Mouse (Mus musculus): ENCODE results near the gene Itpkc.
A peak's percentile ranks its signal among the peaks of the same experiment; 100 is the strongest.

The Itpkc gene

DNA sequence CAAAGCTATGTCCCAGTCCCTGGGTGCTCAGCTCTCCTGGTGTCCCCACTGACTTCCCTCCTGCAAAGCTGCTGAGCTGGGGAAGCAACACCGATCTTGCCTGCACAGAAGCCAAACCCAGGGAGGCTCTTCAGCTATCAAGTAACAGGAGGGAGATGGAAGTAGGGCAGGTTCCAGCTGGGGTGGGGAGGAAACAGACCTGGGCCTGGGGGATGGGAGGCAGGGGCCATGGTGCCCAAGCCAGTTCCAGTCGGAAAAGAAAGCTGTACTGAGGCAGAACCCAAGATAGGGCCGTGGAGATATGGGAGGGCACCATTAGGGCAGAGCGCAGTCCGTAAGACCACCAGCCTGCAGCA is 65.0 kb downstream of the Itpkc start:
- DNase-seq: no peak

DNA sequence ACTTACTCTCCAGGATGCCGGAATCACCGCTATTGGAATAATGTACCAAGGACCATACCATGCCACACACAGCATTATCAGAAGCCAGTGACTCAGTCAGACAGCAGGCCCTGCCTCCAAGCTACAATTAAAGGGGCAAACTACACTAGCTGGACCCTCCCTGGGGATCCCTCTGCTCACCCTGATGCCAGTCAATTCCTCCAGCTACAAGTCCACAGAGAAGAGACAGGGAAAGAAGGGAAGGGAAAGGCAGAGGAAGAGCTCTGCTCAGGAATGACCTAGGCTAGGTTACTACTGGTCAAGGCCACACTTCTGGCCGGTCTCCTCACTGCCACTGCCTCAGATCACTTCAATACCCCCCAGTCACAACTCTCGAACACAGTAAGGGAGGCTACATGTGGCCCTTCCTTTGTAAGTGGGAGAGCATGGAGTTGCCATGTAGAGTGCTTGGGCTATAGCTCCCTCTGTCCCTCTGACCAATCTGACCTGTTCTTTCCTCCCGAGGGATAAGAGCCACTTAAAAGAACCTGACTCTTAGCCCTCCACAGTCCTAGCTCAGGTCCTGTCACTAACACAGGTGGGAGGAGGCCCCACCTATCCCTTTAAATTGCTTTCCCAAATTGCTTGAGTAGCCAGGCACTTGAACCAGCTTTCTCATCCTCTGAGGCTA is 65.5 kb downstream of the Itpkc start:
- no peak for DNase-seq

DNA sequence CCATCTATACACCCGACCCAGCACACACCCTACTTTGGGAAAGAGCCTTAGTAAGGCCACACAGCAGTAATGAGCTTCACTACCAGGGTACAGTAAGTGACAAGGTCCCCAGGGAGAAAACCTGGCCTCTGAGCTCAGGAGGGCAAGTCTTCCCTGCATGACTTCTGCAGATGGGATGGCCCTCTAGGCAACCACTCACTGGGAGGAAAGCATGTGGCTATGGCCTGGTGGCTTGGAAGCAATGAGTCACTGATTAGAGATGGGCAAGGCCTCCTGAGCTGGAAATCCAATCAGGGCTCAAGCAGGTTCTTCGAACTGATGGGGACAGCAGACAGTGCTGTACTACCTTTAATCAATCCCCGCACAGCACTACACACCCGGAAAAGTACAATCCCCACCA is 66.7 kb downstream of the Itpkc start:
- no peak for DNase-seq

DNA sequence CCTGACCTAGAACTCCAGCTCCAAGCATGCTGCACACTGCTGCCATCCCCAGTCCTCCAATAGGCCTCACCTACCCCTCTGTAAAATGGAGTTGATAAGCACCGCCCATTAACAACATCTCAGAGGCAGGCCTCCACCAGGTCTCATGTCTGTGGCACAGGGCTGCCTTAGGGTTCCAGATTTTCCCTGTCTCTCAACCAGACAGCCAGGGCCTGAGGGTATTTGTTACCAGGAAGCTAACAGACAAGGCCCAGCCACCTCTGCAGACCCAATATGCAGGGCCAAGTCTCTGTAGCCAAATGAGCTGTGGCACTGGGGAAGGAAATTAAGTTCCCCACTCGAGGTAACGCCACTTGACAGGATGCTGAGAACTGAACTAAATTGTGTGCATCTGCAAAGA is 67.5 kb downstream of the Itpkc start:
- no peak for DNase-seq

DNA sequence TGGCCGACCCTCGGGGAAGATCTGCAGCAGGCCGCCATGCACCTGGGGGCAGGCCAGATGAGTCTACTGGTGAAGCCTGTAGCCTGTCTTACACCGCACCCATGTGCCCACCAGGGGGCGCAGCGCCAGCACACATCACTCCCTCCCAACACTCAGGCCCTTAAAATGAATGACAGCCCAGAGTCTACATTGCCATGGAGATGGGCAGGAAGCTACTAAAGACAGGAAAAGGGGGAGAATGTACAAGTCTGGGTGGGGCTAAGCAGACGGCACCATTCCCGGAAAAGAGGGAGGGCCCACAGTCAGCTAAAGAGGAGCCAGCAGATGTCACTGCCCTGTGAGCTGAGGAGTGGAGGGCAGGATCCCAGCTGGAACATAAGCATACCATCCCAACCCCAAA is 68.6 kb downstream of the Itpkc start:
- peak; percentile 85 for DNase-seq

DNA sequence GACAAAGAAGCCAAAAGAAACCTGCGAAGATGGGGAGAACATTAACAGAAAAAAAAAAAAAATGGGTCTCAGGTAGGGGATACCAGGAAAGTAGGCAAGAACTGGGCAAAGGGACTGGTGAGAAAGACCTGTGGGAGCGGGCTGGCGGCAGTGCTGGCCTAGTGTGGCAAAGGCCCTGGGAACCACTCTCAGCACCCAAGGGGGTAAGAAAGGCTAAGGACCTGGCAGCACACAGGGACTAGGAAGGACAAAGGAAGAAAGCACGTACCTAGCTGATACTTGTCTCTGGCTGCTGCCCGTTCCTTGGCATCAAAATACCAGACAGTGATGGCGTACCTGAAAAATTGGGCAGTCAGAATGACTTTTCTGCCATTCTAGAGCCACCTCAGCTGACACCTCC is 69.2 kb downstream of the Itpkc start:
- no peak for DNase-seq

DNA sequence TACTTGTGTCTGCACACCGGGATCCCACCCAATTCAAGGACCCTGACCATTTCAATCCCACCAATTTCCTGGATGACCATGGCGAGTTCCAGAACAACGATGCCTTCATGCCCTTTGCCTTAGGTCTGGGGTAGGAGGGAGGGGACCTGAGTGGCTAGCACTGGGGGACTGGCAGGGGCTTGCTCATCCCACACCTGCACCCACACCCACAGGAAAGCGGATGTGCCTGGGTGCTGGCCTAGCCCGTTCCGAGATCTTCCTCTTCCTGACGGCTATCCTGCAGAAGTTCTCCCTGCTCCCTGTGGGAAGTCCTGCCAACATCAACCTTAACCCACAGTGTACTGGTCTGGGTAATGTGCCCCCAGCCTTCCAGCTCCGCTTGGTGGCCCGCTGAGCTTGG is 70.3 kb downstream of the Itpkc start:
- DNase-seq: no peak

Data from liver (tissue).